11 mouse cellular contexts compared by ENCODE assay signal in genomic region chr9:107631311-107631826, GRCm38 (mm10). TPM values are rescaled to one million over a fixed set of nuclear protein-coding genes. Genes with fewer than 3 reads are reported as not detected.
DNase-seq lines count a peak whose midpoint lies in the region; ATAC-seq lines count a peak whose summit lies in the region.
"Had no signal": no experiment of that assay in that cellular context is flagged by ENCODE, and none has a peak within 500 bp of the region (broad histone marks: within the 10 kb centered on the region; RNA-seq: fewer than 3 reads in every experiment).

No protein-coding gene starts in this region.

- H3K27ac ChIP-seq in heart, embryonic 12.5 days (ENCODE audit: poor library complexity, severe bottlenecking) = no peak overlapping the region
- H3K27ac ChIP-seq in embryonic facial prominence, embryonic 10.5 days (replicated peaks) = peak overlapping the region; percentile 96
- H3K27ac ChIP-seq in hindbrain, embryonic 14.5 days = peak overlapping the region; percentile 93
- H3K27ac ChIP-seq in midbrain, embryonic 12.5 days (replicated peaks) = peak overlapping the region; percentile 99

- H3K4me3 ChIP-seq in heart, embryonic 12.5 days = no peak overlapping the region
- peak overlapping the region; percentile 95 for H3K4me3 ChIP-seq in embryonic facial prominence, embryonic 10.5 days
- H3K4me3 ChIP-seq in hindbrain, embryonic 14.5 days (replicated peaks; ENCODE audit: low read length) = no peak overlapping the region
- H3K4me3 ChIP-seq in midbrain, embryonic 12.5 days = peak overlapping the region; percentile 81

- no peak for DNase-seq in heart, postnatal 25 days (ENCODE audit: low spot score)
- DNase-seq in embryonic facial prominence, embryonic 10.5 days (ENCODE audit: low spot score) = no peak
- DNase-seq in hindbrain, embryonic 14.5 days (ENCODE audit: low spot score) = no peak
- DNase-seq in adrenal gland, postnatal 10 days = no peak
- DNase-seq in spleen, adult 18-20 months = no peak
- no peak for DNase-seq in cerebellum, adult 18-20 months
- DNase-seq: thymus, postnatal 36 days had no signal

- no peak for ATAC-seq in heart, embryonic 12.5 days (ENCODE audit: insufficient number of reproducible peaks, low FRiP score)
- no peak for ATAC-seq in hindbrain, embryonic 14.5 days (ENCODE audit: low FRiP score)
- ATAC-seq in midbrain, embryonic 12.5 days (ENCODE audit: low FRiP score, low read depth) = no peak
- ATAC-seq: CD4-positive, CD25-positive, alpha-beta regulatory T cell, adult 4 months had no signal

- H3K4me2 ChIP-seq in heart, embryonic 12.5 days = peak overlapping the region; percentile 99; the same call in 1 of the 2 replicates
- peak overlapping the region; percentile 98 for H3K4me2 ChIP-seq in hindbrain, embryonic 14.5 days (replicated peaks)
- H3K4me2 ChIP-seq in midbrain, embryonic 12.5 days (replicated peaks) = peak overlapping the region; percentile 95

- H3K9me3 ChIP-seq in heart, embryonic 12.5 days (replicated peaks) = no peaks in the 10 kb centered on the region
- no peaks in the 10 kb centered on the region for H3K9me3 ChIP-seq in embryonic facial prominence, embryonic 10.5 days
- no peaks in the 10 kb centered on the region for H3K9me3 ChIP-seq in hindbrain, embryonic 14.5 days (ENCODE audit: control insufficient read depth, low read length)
- H3K9me3 ChIP-seq in midbrain, embryonic 12.5 days = no peaks in the 10 kb centered on the region

- H3K36me3 ChIP-seq in heart, embryonic 12.5 days = peaks cover 16% of the 10 kb centered on the region; the same call in 1 of the 2 replicates
- H3K36me3 ChIP-seq in embryonic facial prominence, embryonic 10.5 days (replicated peaks) = peaks cover 44% of the 10 kb centered on the region
- no peaks in the 10 kb centered on the region for H3K36me3 ChIP-seq in hindbrain, embryonic 14.5 days (replicated peaks; ENCODE audit: control insufficient read depth, insufficient read depth)
- 0 out of 2 replicates have a peak, but pooled peaks cover 3% of the 10 kb centered on the region for H3K36me3 ChIP-seq in midbrain, embryonic 12.5 days

- peaks cover 73% of the 10 kb centered on the region for H3K4me1 ChIP-seq in heart, embryonic 12.5 days (replicated peaks)
- peaks cover 97% of the 10 kb centered on the region for H3K4me1 ChIP-seq in embryonic facial prominence, embryonic 10.5 days
- H3K4me1 ChIP-seq in hindbrain, embryonic 14.5 days (replicated peaks; ENCODE audit: control insufficient read depth, insufficient read depth, low read length) = peaks cover 71% of the 10 kb centered on the region
- H3K4me1 ChIP-seq in midbrain, embryonic 12.5 days = peaks cover 84% of the 10 kb centered on the region

- WGBS in heart, embryonic 12.5 days = 78% methylated on average over 9 of the region's 9 CpGs
- 54% methylated on average over 9 of the region's 9 CpGs for WGBS in embryonic facial prominence, embryonic 10.5 days
- WGBS in hindbrain, embryonic 14.5 days = 28% methylated on average over 9 of the region's 9 CpGs
- 28% methylated on average over 9 of the region's 9 CpGs for WGBS in midbrain, embryonic 12.5 days

- intact Hi-C loops in heart, postnatal 25 days (cut with DNase I) = no loop called here

- H3K27me3 ChIP-seq in heart, embryonic 12.5 days (replicated peaks) = no peaks in the 10 kb centered on the region
- H3K27me3 ChIP-seq in embryonic facial prominence, embryonic 10.5 days (replicated peaks; ENCODE audit: low read depth, poor library complexity, severe bottlenecking) = no peaks in the 10 kb centered on the region
- H3K27me3 ChIP-seq in hindbrain, embryonic 14.5 days (ENCODE audit: control insufficient read depth, insufficient read depth, low read length) = no peaks in the 10 kb centered on the region
- H3K27me3 ChIP-seq in midbrain, embryonic 12.5 days = no peaks in the 10 kb centered on the region

- peak overlapping the region; percentile 53; the same call in 1 of the 2 replicates for H3K9ac ChIP-seq in heart, embryonic 12.5 days
- 0 out of 2 replicates have a peak overlapping the region, but pooled peaks have one; percentile 82 for H3K9ac ChIP-seq in hindbrain, embryonic 14.5 days
- H3K9ac ChIP-seq in midbrain, embryonic 12.5 days (replicated peaks) = peak overlapping the region; percentile 95; the same call in 1 of the 2 replicates

RNA-seq across cellular contexts. Expression of gene Gnai2, which starts 3.8 kb away (rescaled TPM):
- 404 and 442 TPM in 2 replicates for polyA plus RNA-seq in heart, embryonic 12.5 days (2016; fragmentation: Nextera tagmentation; extraction: Ambion mirVana)
- 100 to 1,000 TPM; 241 to 257 TPM for total RNA-seq in heart, postnatal 25 days (2021)
- polyA plus RNA-seq in embryonic facial prominence, embryonic 10.5 days (2016; fragmentation: Nextera tagmentation; extraction: Ambion mirVana) = 334 and 363 TPM in 2 replicates
- polyA plus RNA-seq in hindbrain, embryonic 14.5 days (2014; fragmentation: Nextera tagmentation; extraction: Ambion mirVana) = 282 and 291 TPM in 2 replicates
- polyA plus RNA-seq in midbrain, embryonic 12.5 days (2016; fragmentation: Nextera tagmentation; extraction: Ambion mirVana) = 635 and 641 TPM in 2 replicates
- total RNA-seq in adrenal gland, postnatal 10 days (2021) = 100 to 1,000 TPM; 292 to 327 TPM

RNA-seq across cellular contexts. Expression of gene Sema3b, which starts 22.3 kb away (rescaled TPM):
- 10.7 and 11.2 TPM in 2 replicates for polyA plus RNA-seq in heart, embryonic 12.5 days (2016; fragmentation: Nextera tagmentation; extraction: Ambion mirVana)
- total RNA-seq in heart, postnatal 25 days (2021) = 10 to 100 TPM; 15.0 to 17.8 TPM
- 2.7 TPM in 2 replicates for polyA plus RNA-seq in embryonic facial prominence, embryonic 10.5 days (2016; fragmentation: Nextera tagmentation; extraction: Ambion mirVana)
- polyA plus RNA-seq in hindbrain, embryonic 14.5 days (2014; fragmentation: Nextera tagmentation; extraction: Ambion mirVana) = 4.2 and 4.5 TPM in 2 replicates
- 3.2 TPM in 2 replicates for polyA plus RNA-seq in midbrain, embryonic 12.5 days (2016; fragmentation: Nextera tagmentation; extraction: Ambion mirVana)
- 10 to 100 TPM in 1 of 2 experiments, 1 to 10 TPM in 1; 9.5 to 13.2 TPM for total RNA-seq in adrenal gland, postnatal 10 days (2021)
- polyA plus RNA-seq: CD4-positive, CD25-positive, alpha-beta regulatory T cell, adult 4 months had no signal

RNA-seq across cellular contexts. Expression of gene Slc38a3, which starts 38.0 kb away (rescaled TPM):
- polyA plus RNA-seq in heart, embryonic 12.5 days (2016; fragmentation: Nextera tagmentation; extraction: Ambion mirVana) = 2.9 and 3.2 TPM in 2 replicates
- 10 to 100 TPM; 62.0 to 69.7 TPM for total RNA-seq in heart, postnatal 25 days (2021)
- polyA plus RNA-seq in embryonic facial prominence, embryonic 10.5 days (2016; fragmentation: Nextera tagmentation; extraction: Ambion mirVana) = 5.6 and 6.6 TPM in 2 replicates
- 48.3 and 48.5 TPM in 2 replicates for polyA plus RNA-seq in hindbrain, embryonic 14.5 days (2014; fragmentation: Nextera tagmentation; extraction: Ambion mirVana)
- polyA plus RNA-seq in midbrain, embryonic 12.5 days (2016; fragmentation: Nextera tagmentation; extraction: Ambion mirVana) = 13.9 and 14.8 TPM in 2 replicates
- total RNA-seq in adrenal gland, postnatal 10 days (2021) = 10 to 100 TPM; 42.0 to 95.1 TPM
- polyA plus RNA-seq: CD4-positive, CD25-positive, alpha-beta regulatory T cell, adult 4 months had no signal

RNA-seq across cellular contexts. Expression of gene Ifrd2, which starts 43.9 kb away (rescaled TPM):
- 34.0 and 35.5 TPM in 2 replicates for polyA plus RNA-seq in heart, embryonic 12.5 days (2016; fragmentation: Nextera tagmentation; extraction: Ambion mirVana)
- 10 to 100 TPM; 44.6 to 45.8 TPM for total RNA-seq in heart, postnatal 25 days (2021)
- polyA plus RNA-seq in embryonic facial prominence, embryonic 10.5 days (2016; fragmentation: Nextera tagmentation; extraction: Ambion mirVana) = 59.7 and 72.1 TPM in 2 replicates
- polyA plus RNA-seq in hindbrain, embryonic 14.5 days (2014; fragmentation: Nextera tagmentation; extraction: Ambion mirVana) = 11.2 and 16.5 TPM in 2 replicates
- polyA plus RNA-seq in midbrain, embryonic 12.5 days (2016; fragmentation: Nextera tagmentation; extraction: Ambion mirVana) = 20.1 and 21.1 TPM in 2 replicates
- 10 to 100 TPM; 37.4 to 40.9 TPM for total RNA-seq in adrenal gland, postnatal 10 days (2021)

RNA-seq across cellular contexts. Expression of gene Gnat1, which starts 48.1 kb away (rescaled TPM):
- polyA plus RNA-seq in heart, embryonic 12.5 days (2016; fragmentation: Nextera tagmentation; extraction: Ambion mirVana) = 0.97 and 1.2 TPM in 2 replicates
- not detected for total RNA-seq in heart, postnatal 25 days (2021)
- polyA plus RNA-seq in embryonic facial prominence, embryonic 10.5 days (2016; fragmentation: Nextera tagmentation; extraction: Ambion mirVana) = 3.4 and 4.3 TPM in 2 replicates
- polyA plus RNA-seq in hindbrain, embryonic 14.5 days (2014; fragmentation: Nextera tagmentation; extraction: Ambion mirVana) = 1.3 TPM in 2 replicates
- polyA plus RNA-seq in midbrain, embryonic 12.5 days (2016; fragmentation: Nextera tagmentation; extraction: Ambion mirVana) = 1.9 and 2.7 TPM in 2 replicates
- total RNA-seq in adrenal gland, postnatal 10 days (2021) = under 1 TPM; 0.33 to 0.42 TPM
- total RNA-seq: heart, adult 18-20 months had no signal

Comparison
In these comparisons a context has a peak if more than half of its experiments do, and no peak if none do; other contexts are left out.
1. H3K4me3 ChIP-seq: peak in embryonic facial prominence, embryonic 10.5 days (single experiment) and midbrain, embryonic 12.5 days (single experiment); none in heart, embryonic 12.5 days (single experiment) and hindbrain, embryonic 14.5 days (single experiment).
2. Peak in every context shown above with its lines, with median percentiles within 50 percentile points of each other: H3K4me2 ChIP-seq and H3K9ac ChIP-seq.